Mouse (Mus musculus) spleen, adult 18-20 months (tissue): ENCODE data around the gene Zic3.

Source experiments
- DNase-seq, 2 experiments: peaks; one replicate each; pipeline ENCODE4 v3.0.0; 2022; ENCODE audit warnings: mixed read lengths in 2 of 2

The Zic3 gene

DNA sequence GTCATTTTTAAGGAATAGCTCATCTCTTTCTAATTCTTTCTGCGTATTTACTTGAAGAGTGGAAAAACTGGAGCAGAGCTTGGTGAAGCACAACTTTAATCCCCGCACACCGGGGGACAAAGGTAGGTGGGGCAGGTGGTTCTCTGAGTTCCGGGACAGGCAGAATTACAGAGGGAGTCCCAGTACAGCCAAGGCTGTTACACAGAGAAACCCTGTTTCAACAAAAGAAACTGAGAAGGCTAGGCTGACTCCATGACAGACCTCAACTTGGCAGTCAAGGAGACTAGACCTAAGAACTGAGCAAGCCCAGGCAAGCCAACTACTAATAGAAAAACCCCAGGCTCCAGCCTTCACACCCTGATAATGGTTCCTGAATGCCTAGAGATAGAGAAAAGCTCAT is 20.0 kb downstream of the Zic3 start:
- no peak for DNase-seq
